Mouse (Mus musculus): ENCODE measurements around the gene Dnah11.

DNA sequence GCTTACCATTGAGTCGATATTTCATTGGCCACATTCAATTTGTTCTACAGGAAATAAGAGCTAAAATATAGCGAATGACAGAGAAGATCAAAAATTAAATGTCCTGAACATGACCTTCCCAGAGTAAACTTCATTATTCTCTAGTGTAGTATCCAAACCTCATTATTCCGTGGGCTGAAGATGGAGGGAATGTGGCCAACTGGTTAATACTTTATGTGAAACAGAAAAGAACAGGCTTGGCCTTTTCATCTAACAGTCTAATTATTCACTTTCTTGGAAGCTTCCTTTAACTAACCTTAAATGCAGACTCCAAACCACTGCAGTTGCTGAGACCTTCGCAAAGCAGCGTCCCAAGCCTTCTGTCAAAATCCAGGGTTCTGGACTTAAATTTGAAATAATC lies 41.9 kb downstream of the Dnah11 start:
- TF ChIP-seq POLR2A (IDR thresholded peaks at IDR 0.05; ENCODE audit: borderline replicate concordance, low read depth, low read length) = no peak
- no peak for TF ChIP-seq CTCF (IDR thresholded peaks at IDR 0.05; ENCODE audit: low read depth, low read length)

Data from bone marrow macrophage, adult 2 months (primary cell).